Mouse (Mus musculus): ENCODE results near the gene Lrrc17. TPM values are rescaled to one million over a fixed set of nuclear protein-coding genes. Genes with fewer than 3 reads are reported as not detected.

The Lrrc17 gene
- total and polyA plus RNA-seq, 3 experiments: not detected

GRCm38 (mm10) chr5:21496321-21496720 lies 47.0 kb upstream of the Lrrc17 start:
- Histone ChIP-seq H3K4me1 (ENCODE audit: control insufficient read depth in 1 of 2, insufficient read depth in 2 of 2) (peaks cover 17 to 36% of the 10 kb centered on the region in 2 experiments; a peak in 3 of 4 replicates), H3K79me2 (replicated peaks; ENCODE audit: control insufficient read depth, extremely low read depth, insufficient read depth, poor library complexity, severe bottlenecking) (no peaks in the 10 kb centered on the region), H3K27me3 (replicated peaks) (no peaks in the 10 kb centered on the region), H3K4me3 (replicated peaks in 1 of 3; ENCODE audit: low read depth in 2 of 3, low read length in 2 of 3, poor library complexity in 1 of 3) (no peak overlapping the region), H3K9ac (ENCODE audit: insufficient read depth, low read depth) (no peak overlapping the region), H3K36me3 (replicated peaks in 1 of 2; ENCODE audit: control insufficient read depth in 1 of 2, insufficient read depth in 1 of 2, low read length in 1 of 2) (no peaks in the 10 kb centered on the region), H3K4me2 (ENCODE audit: insufficient read depth, low read depth, poor library complexity, severe bottlenecking) (no peak overlapping the region), H3K27ac (ENCODE audit: insufficient read depth, low read depth) (no peak overlapping the region), H3K9me3 (replicated peaks; ENCODE audit: low read length) (no peaks in the 10 kb centered on the region)
- TF ChIP-seq MAX (IDR thresholded peaks at IDR 0.05; ENCODE audit: low read length) (no peak), MEF2A (IDR thresholded peaks at IDR 0.05; ENCODE audit: borderline replicate concordance, low read depth, low read length) (no peak), TCF12 (IDR thresholded peaks at IDR 0.05; ENCODE audit: low read depth, low read length) (no peak), JUND (conservative IDR thresholded peaks at IDR 0.05; ENCODE audit: low read depth, low read length) (no peak), CHD2 (IDR thresholded peaks at IDR 0.05; ENCODE audit: low read length) (no peak), ETS1 (conservative IDR thresholded peaks at IDR 0.05; ENCODE audit: low read depth, low read length) (no peak), USF2 (conservative IDR thresholded peaks at IDR 0.05; ENCODE audit: low read depth, low read length) (no peak), BHLHE40 (IDR thresholded peaks at IDR 0.05; ENCODE audit: low read depth, low read length) (no peak), ZNF384 (IDR thresholded peaks at IDR 0.05; ENCODE audit: low read depth, low read length) (no peak), JUN (IDR thresholded peaks at IDR 0.05; ENCODE audit: insufficient read depth, low read depth, low read length) (no peak), HCFC1 (IDR thresholded peaks at IDR 0.05; ENCODE audit: low read depth, low read length) (no peak), MYC (IDR thresholded peaks at IDR 0.05; ENCODE audit: low read depth, low read length) (no peak), UBTF (IDR thresholded peaks at IDR 0.05; ENCODE audit: low read depth, low read length) (no peak), KAT2A (IDR thresholded peaks at IDR 0.05; ENCODE audit: insufficient replicate concordance, low read length) (no peak), EP300 (IDR thresholded peaks at IDR 0.05; ENCODE audit: low read length) (no peak), NELFE (IDR thresholded peaks at IDR 0.05; ENCODE audit: low read depth, low read length) (no peak)
- dilution Hi-C loops (cut with MboI; ENCODE audit: extremely low pct_ligation_motif_present, extremely low pct_unique_long_range_greater_than_20kb, low sequenced_read_pairs): no loop called here
- in situ Hi-C loops (cut with MboI; ENCODE audit: low pct_ligation_motif_present, low pct_unique_long_range_greater_than_20kb, low sequenced_read_pairs): no loop called here
- DNase-seq (ENCODE audit: extremely low read depth): no peak

GRCm38 (mm10) chr5:21496881-21497280 lies 46.5 kb upstream of the Lrrc17 start:
- in situ Hi-C loops (cut with MboI; ENCODE audit: low pct_ligation_motif_present, low pct_unique_long_range_greater_than_20kb, low sequenced_read_pairs): no loop called here
- Histone ChIP-seq H3K27ac (ENCODE audit: insufficient read depth, low read depth) (no peak overlapping the region), H3K4me3 (replicated peaks in 1 of 3; ENCODE audit: low read depth in 2 of 3, low read length in 2 of 3, poor library complexity in 1 of 3) (no peak overlapping the region), H3K4me1 (ENCODE audit: control insufficient read depth in 1 of 2, insufficient read depth in 2 of 2) (peaks cover 14 to 32% of the 10 kb centered on the region in 2 experiments; a peak in 3 of 4 replicates), H3K27me3 (replicated peaks) (no peaks in the 10 kb centered on the region), H3K79me2 (replicated peaks; ENCODE audit: control insufficient read depth, extremely low read depth, insufficient read depth, poor library complexity, severe bottlenecking) (no peaks in the 10 kb centered on the region), H3K4me2 (ENCODE audit: insufficient read depth, low read depth, poor library complexity, severe bottlenecking) (no peak overlapping the region), H3K9ac (ENCODE audit: insufficient read depth, low read depth) (no peak overlapping the region), H3K36me3 (replicated peaks in 1 of 2; ENCODE audit: control insufficient read depth in 1 of 2, insufficient read depth in 1 of 2, low read length in 1 of 2) (no peaks in the 10 kb centered on the region), H3K9me3 (replicated peaks; ENCODE audit: low read length) (no peaks in the 10 kb centered on the region)
- TF ChIP-seq KAT2A (IDR thresholded peaks at IDR 0.05; ENCODE audit: insufficient replicate concordance, low read length): no peak
- no peak for TF ChIP-seq GABPA (IDR thresholded peaks at IDR 0.05; ENCODE audit: insufficient replicate concordance, low read depth, low read length)
- no peak for TF ChIP-seq POLR2AphosphoS2 (IDR thresholded peaks at IDR 0.05; ENCODE audit: low read depth, low read length)
- TF ChIP-seq CHD2 (IDR thresholded peaks at IDR 0.05; ENCODE audit: low read length): no peak
- no peak for TF ChIP-seq CTCF (conservative IDR thresholded peaks at IDR 0.05 in 1 of 2, IDR thresholded peaks at IDR 0.05 in 1 of 2; ENCODE audit: low read depth in 2 of 2, low read length in 2 of 2)
- no peak for TF ChIP-seq E2F4 (IDR thresholded peaks at IDR 0.05; ENCODE audit: insufficient replicate concordance, low read depth, low read length)
- TF ChIP-seq ETS1 (conservative IDR thresholded peaks at IDR 0.05; ENCODE audit: low read depth, low read length): no peak
- no peak for TF ChIP-seq UBTF (IDR thresholded peaks at IDR 0.05; ENCODE audit: low read depth, low read length)
- TF ChIP-seq MAFK (IDR thresholded peaks at IDR 0.05; ENCODE audit: insufficient replicate concordance, low read length): no peak
- no peak for TF ChIP-seq IRF4 (IDR thresholded peaks at IDR 0.05; ENCODE audit: low read depth, low read length)
- TF ChIP-seq RAD21 (IDR thresholded peaks at IDR 0.05; ENCODE audit: low read depth, low read length): no peak
- no peak for TF ChIP-seq MYC (IDR thresholded peaks at IDR 0.05; ENCODE audit: low read depth, low read length)
- TF ChIP-seq ELF1 (IDR thresholded peaks at IDR 0.05; ENCODE audit: low read depth, low read length): no peak
- no peak for TF ChIP-seq JUND (conservative IDR thresholded peaks at IDR 0.05; ENCODE audit: low read depth, low read length)
- no peak for TF ChIP-seq RCOR1 (conservative IDR thresholded peaks at IDR 0.05; ENCODE audit: low read depth, low read length)
- no peak for TF ChIP-seq POLR2A (IDR thresholded peaks at IDR 0.05; ENCODE audit: low read depth, low read length)
- TF ChIP-seq ZKSCAN1 (IDR thresholded peaks at IDR 0.05; ENCODE audit: borderline replicate concordance, low read depth, low read length): no peak
- no peak for TF ChIP-seq PAX5 (IDR thresholded peaks at IDR 0.05; ENCODE audit: low read length)
- no peak for TF ChIP-seq ZMIZ1 (IDR thresholded peaks at IDR 0.05; ENCODE audit: low read depth, low read length)
- TF ChIP-seq ZNF384 (IDR thresholded peaks at IDR 0.05; ENCODE audit: low read depth, low read length): no peak
- DNase-seq (ENCODE audit: extremely low read depth): no peak
- dilution Hi-C loops (cut with MboI; ENCODE audit: extremely low pct_ligation_motif_present, extremely low pct_unique_long_range_greater_than_20kb, low sequenced_read_pairs): no loop called here

Measured in CH12.LX (cell line).